Mouse (Mus musculus) heart, adult 8-10 months (tissue): ENCODE results near the gene Prkar2a. TPM values are rescaled to one million over a fixed set of nuclear protein-coding genes. Genes with fewer than 3 reads are reported as not detected.
A peak's percentile ranks its signal among the peaks of the same experiment; 100 is the strongest.

Experiments used
- DNase-seq: peaks from one replicate; pipeline ENCODE4 v3.0.0; 2022; ENCODE audit warnings: low spot score
- total RNA-seq, 4 experiments: library from RNA; stranded (reverse); gene quantifications; 2 replicates each; pipeline ENCODE4 v1.2.4; 2022

The Prkar2a gene
- total RNA-seq, 4 experiments from 2014 or later = 80.5 to 91.0 (median 88.1) TPM

GRCm38 (mm10) chr9:108752142-108752920 lies 63.2 kb downstream of the Prkar2a start:
- no peak for DNase-seq

GRCm38 (mm10) chr9:108753326-108753725 lies 64.2 kb downstream of the Prkar2a start:
- peak; percentile 69 for DNase-seq

GRCm38 (mm10) chr9:108753976-108754375 lies 64.9 kb downstream of the Prkar2a start:
- DNase-seq = no peak

- DNase-seq = no peak
Observed at GRCm38 (mm10) chr9:108754423-108754822, 65.3 kb downstream of the Prkar2a start.

GRCm38 (mm10) chr9:108757406-108757805 lies 68.3 kb downstream of the Prkar2a start:
- no peak for DNase-seq

GRCm38 (mm10) chr9:108759121-108759520 lies 70.0 kb downstream of the Prkar2a start:
- DNase-seq = no peak

- DNase-seq = peak; percentile 7
Observed at GRCm38 (mm10) chr9:108759805-108760204, 70.7 kb downstream of the Prkar2a start.

GRCm38 (mm10) chr9:108761561-108761960 lies 72.4 kb downstream of the Prkar2a start:
- DNase-seq = no peak

- DNase-seq = no peak
Observed at GRCm38 (mm10) chr9:108764971-108765370, 75.9 kb downstream of the Prkar2a start.

- DNase-seq = no peak
Observed at GRCm38 (mm10) chr9:108776614-108777013, 87.5 kb downstream of the Prkar2a start.

- no peak for DNase-seq
Observed at GRCm38 (mm10) chr9:108777276-108777675, 88.2 kb downstream of the Prkar2a start.

GRCm38 (mm10) chr9:108780959-108781358 lies 91.8 kb downstream of the Prkar2a start:
- DNase-seq = no peak

GRCm38 (mm10) chr9:108781891-108782290 lies 92.8 kb downstream of the Prkar2a start:
- DNase-seq = no peak

GRCm38 (mm10) chr9:108782836-108783547 lies 93.9 kb downstream of the Prkar2a start:
- DNase-seq = no peak

- DNase-seq = peak; percentile 94
Observed at GRCm38 (mm10) chr9:108783548-108784463, 94.7 kb downstream of the Prkar2a start, which contains the start of gene Ip6k2. Gene Ip6k2 (plus strand): TSS chr9:108783796.

- DNase-seq = no peak
Observed at GRCm38 (mm10) chr9:108785416-108785815, 96.3 kb downstream of the Prkar2a start.

GRCm38 (mm10) chr9:108786494-108786893 lies 97.4 kb downstream of the Prkar2a start:
- DNase-seq = no peak

- no peak for DNase-seq
Observed at GRCm38 (mm10) chr9:108787080-108787479, 98.0 kb downstream of the Prkar2a start.

- no peak for DNase-seq
Observed at GRCm38 (mm10) chr9:108788713-108789112, 99.6 kb downstream of the Prkar2a start.

GRCm38 (mm10) chr9:108792307-108792706 lies 103.2 kb downstream of the Prkar2a start:
- DNase-seq = no peak

GRCm38 (mm10) chr9:108792730-108793129 lies 103.6 kb downstream of the Prkar2a start:
- no peak for DNase-seq

GRCm38 (mm10) chr9:108795281-108795680 lies 106.2 kb downstream of the Prkar2a start:
- no peak for DNase-seq
